Mouse (Mus musculus) cerebellum, adult 2 months (tissue): Measurements from ENCODE around the gene Ube2d2b.

Source experiments
- CTCF ChIP-seq: fragments of 200-500 bp; IDR thresholded peaks from 2 replicates; pipeline ENCODE4 v1.5.1; 2011; ENCODE audit warnings: low read depth, mild to moderate bottlenecking, control low read depth, low read length, moderate library complexity, borderline replicate concordance; ENCODE audit not compliant: insufficient read depth
- POLR2A ChIP-seq: fragments of 200-500 bp; IDR thresholded peaks from 2 replicates; pipeline ENCODE4 v1.6.1; 2011; ENCODE audit warnings: low read length, control low read depth, borderline replicate concordance; ENCODE audit not compliant: insufficient read depth

DNA sequence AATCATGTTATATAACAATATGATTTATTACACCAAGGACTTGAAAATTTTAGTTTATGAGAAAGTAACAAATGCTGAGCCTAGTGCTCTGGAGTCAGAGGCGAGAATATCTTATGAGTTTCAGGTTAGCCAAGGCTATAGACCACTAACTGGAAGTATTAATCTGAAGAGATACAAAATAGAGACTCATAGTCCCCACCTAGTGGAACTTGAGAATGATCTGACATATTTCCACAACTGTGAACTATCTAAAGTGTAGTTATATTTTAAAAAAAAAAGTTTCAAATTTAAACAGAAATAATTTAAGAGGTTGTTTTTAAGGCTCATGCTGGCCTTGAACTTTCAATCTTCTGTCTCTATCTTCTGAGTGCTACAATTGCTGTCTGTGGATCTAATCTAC, 47.5 kb upstream of the Ube2d2b start:
- TF ChIP-seq CTCF = no peak
- TF ChIP-seq POLR2A = no peak
